Comparison of ENCODE assay signal across 13 mouse cellular contexts in the genomic region with DNA sequence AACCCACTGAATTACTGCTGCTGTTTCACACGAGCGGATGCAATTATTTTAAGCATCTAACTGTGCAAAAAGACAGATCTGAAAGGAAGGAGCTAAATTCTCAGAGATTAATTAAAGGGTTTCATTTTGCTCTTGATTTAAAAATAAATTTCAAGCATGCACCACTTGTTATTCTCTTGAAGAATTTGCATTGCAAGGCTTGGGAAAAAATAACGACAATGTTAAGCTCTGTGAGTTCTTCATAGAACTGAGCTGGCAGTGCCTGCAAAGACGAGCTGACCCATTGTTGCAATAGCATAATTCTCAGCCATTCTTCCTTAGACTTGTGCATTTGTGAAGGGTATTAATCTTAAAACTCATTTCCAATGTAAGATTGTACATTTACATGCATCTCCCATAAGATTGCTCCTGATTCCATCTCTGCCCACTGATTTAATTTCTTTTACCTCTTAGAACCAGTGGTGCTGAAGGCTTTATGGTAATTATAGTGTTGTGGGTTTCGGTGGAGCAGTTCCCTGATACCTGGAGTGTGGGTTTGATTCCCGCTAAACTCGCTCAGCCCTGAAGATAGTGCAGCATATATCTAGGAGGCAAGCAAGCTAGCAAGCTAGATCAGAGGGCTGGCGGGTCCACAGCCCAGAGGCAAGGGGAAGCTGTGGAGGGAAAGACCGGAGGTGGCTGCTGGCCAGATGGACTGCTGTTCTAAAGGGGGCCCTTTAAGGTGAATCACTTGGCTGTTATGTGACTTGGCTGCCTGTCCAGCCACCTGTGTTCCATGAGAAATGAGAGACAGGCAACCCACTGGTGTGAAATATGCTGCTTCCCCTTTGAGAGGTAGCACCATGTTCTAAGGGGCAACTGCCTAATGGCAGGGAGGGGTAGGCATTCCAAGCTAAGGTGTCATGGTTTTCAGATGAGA.
DNase-seq lines count a peak whose midpoint lies in the region; ATAC-seq and TF ChIP-seq lines count a peak whose summit lies in the region.
"Had no signal": no experiment of that assay in that cellular context is flagged by ENCODE, and none has a peak within 500 bp of the region (broad histone marks: within the 10 kb centered on the region; RNA-seq: fewer than 3 reads in every experiment).

No protein-coding gene starts in this region.

- H3K36me3 ChIP-seq in midbrain, embryonic 16.5 days (ENCODE audit: control insufficient read depth, insufficient read depth, low read length): no peaks in the 10 kb centered on the region
- no peaks in the 10 kb centered on the region for H3K36me3 ChIP-seq in midbrain, embryonic 10.5 days
- H3K36me3 ChIP-seq in liver, embryonic 12.5 days: no peaks in the 10 kb centered on the region
- H3K36me3 ChIP-seq in thymus, adult 2 months (ENCODE audit: control insufficient read depth, insufficient read depth, low read length): no peaks in the 10 kb centered on the region
- H3K36me3 ChIP-seq: heart, embryonic 10.5 days; limb, embryonic 10.5 days; liver, embryonic 15.5 days had no signal

- no peak overlapping the region for H3K4me2 ChIP-seq in midbrain, embryonic 16.5 days (ENCODE audit: low read length)
- no peak overlapping the region for H3K4me2 ChIP-seq in liver, embryonic 12.5 days
- H3K4me2 ChIP-seq: liver, embryonic 15.5 days had no signal

- DNase-seq in frontal cortex, postnatal 25 days (ENCODE audit: low spot score in 2 of 2): no peak
- DNase-seq in midbrain, embryonic 10.5 days (ENCODE audit: low spot score): no peak
- no peak for DNase-seq in thymus, adult 2 months
- no peak for DNase-seq in gastrocnemius, postnatal 14 days
- DNase-seq: B cell, adult 2 months; lung, postnatal 36 days had no signal

- no peak overlapping the region for H3K9ac ChIP-seq in midbrain, embryonic 16.5 days (ENCODE audit: low read depth, low read length)
- H3K9ac ChIP-seq in liver, embryonic 12.5 days: no peak overlapping the region
- H3K9ac ChIP-seq: liver, embryonic 15.5 days had no signal

- intact Hi-C loops in gastrocnemius, postnatal 14 days (cut with DNase I; ENCODE audit: low total_unique reads): no loop called here

- WGBS in midbrain, embryonic 16.5 days: 59% methylated on average over 9 of the region's 9 CpGs
- WGBS in midbrain, embryonic 10.5 days: 80% methylated on average over 9 of the region's 9 CpGs
- WGBS in liver, embryonic 12.5 days (ENCODE audit: insufficient replicate concordance): 63% methylated on average over 9 of the region's 9 CpGs
- 86% methylated on average over 9 of the region's 9 CpGs for WGBS in thymus, adult 2 months

- no peaks in the 10 kb centered on the region for H3K9me3 ChIP-seq in midbrain, embryonic 16.5 days (replicated peaks; ENCODE audit: control insufficient read depth, low read length, poor library complexity, severe bottlenecking)
- no peaks in the 10 kb centered on the region for H3K9me3 ChIP-seq in midbrain, embryonic 10.5 days (replicated peaks)
- no peaks in the 10 kb centered on the region for H3K9me3 ChIP-seq in liver, embryonic 12.5 days (replicated peaks)
- H3K9me3 ChIP-seq: heart, embryonic 10.5 days; limb, embryonic 10.5 days; liver, embryonic 15.5 days had no signal

- no peak for TF ChIP-seq CTCF in cortical plate, adult 2 months (IDR thresholded peaks at IDR 0.05; ENCODE audit: extremely low read depth, insufficient read depth, low read length)
- TF ChIP-seq CTCF in thymus, adult 2 months (IDR thresholded peaks at IDR 0.05; ENCODE audit: borderline replicate concordance, control insufficient read depth, extremely low read depth, insufficient read depth, low read length, poor library complexity): no peak

- no peak overlapping the region for H3K4me3 ChIP-seq in midbrain, embryonic 16.5 days (ENCODE audit: low read depth, low read length)
- no peak overlapping the region for H3K4me3 ChIP-seq in midbrain, embryonic 10.5 days
- no peak overlapping the region for H3K4me3 ChIP-seq in cortical plate, adult 2 months (ENCODE audit: insufficient read depth, low read length)
- H3K4me3 ChIP-seq in liver, embryonic 12.5 days: no peak overlapping the region
- H3K4me3 ChIP-seq in thymus, adult 2 months (ENCODE audit: control insufficient read depth, insufficient read depth, low read length): no peak overlapping the region
- H3K4me3 ChIP-seq: heart, embryonic 10.5 days; limb, embryonic 10.5 days; liver, embryonic 15.5 days had no signal

- peak overlapping the region; percentile 40 for H3K27ac ChIP-seq in midbrain, embryonic 16.5 days (ENCODE audit: low read length)
- no peak overlapping the region for H3K27ac ChIP-seq in midbrain, embryonic 10.5 days (replicated peaks)
- H3K27ac ChIP-seq in cortical plate, adult 2 months (ENCODE audit: insufficient read depth, low read length): peak overlapping the region; percentile 51
- no peak overlapping the region for H3K27ac ChIP-seq in liver, embryonic 12.5 days
- H3K27ac ChIP-seq in thymus, adult 2 months (ENCODE audit: control insufficient read depth, insufficient read depth, low read length): no peak overlapping the region
- H3K27ac ChIP-seq: heart, embryonic 10.5 days; limb, embryonic 10.5 days; liver, embryonic 15.5 days had no signal

- TF ChIP-seq POLR2A in cortical plate, adult 2 months (IDR thresholded peaks at IDR 0.05; ENCODE audit: extremely low read depth, insufficient read depth, low read length): no peak
- no peak for TF ChIP-seq POLR2A in thymus, adult 2 months (IDR thresholded peaks at IDR 0.05; ENCODE audit: control insufficient read depth, extremely low read depth, insufficient read depth, low read length, poor library complexity)

- H3K4me1 ChIP-seq in midbrain, embryonic 16.5 days (ENCODE audit: control insufficient read depth, insufficient read depth, low read length): peaks cover 5% of the 10 kb centered on the region
- H3K4me1 ChIP-seq in midbrain, embryonic 10.5 days: no peaks in the 10 kb centered on the region
- peaks cover 9% of the 10 kb centered on the region; the same call in 1 of the 2 replicates for H3K4me1 ChIP-seq in cortical plate, adult 2 months (ENCODE audit: control insufficient read depth, insufficient read depth, low read length)
- H3K4me1 ChIP-seq in liver, embryonic 12.5 days: no peaks in the 10 kb centered on the region
- H3K4me1 ChIP-seq in thymus, adult 2 months (replicated peaks; ENCODE audit: control insufficient read depth, insufficient read depth, low read length): no peaks in the 10 kb centered on the region
- H3K4me1 ChIP-seq: heart, embryonic 10.5 days; limb, embryonic 10.5 days; liver, embryonic 15.5 days had no signal

- H3K27me3 ChIP-seq in midbrain, embryonic 16.5 days (ENCODE audit: control insufficient read depth, insufficient read depth, low read depth, low read length): no peaks in the 10 kb centered on the region
- H3K27me3 ChIP-seq in midbrain, embryonic 10.5 days (ENCODE audit: low read depth, poor library complexity, severe bottlenecking): no peaks in the 10 kb centered on the region
- no peaks in the 10 kb centered on the region for H3K27me3 ChIP-seq in liver, embryonic 12.5 days (replicated peaks)
- no peaks in the 10 kb centered on the region for H3K27me3 ChIP-seq in thymus, adult 2 months (ENCODE audit: control insufficient read depth, insufficient read depth, low read length)
- H3K27me3 ChIP-seq: liver, embryonic 15.5 days had no signal

- peak; percentile 50; the same call in 1 of the 2 replicates for ATAC-seq in frontal cortex, adult (ENCODE audit: low TSS enrichment)
- ATAC-seq in midbrain, embryonic 16.5 days: 0 out of 2 replicates have a peak, but pooled peaks have one; percentile 39
- no peak for ATAC-seq in liver, embryonic 12.5 days

Comparison
In these comparisons a context has a peak if more than half of its experiments do, and no peak if none do; other contexts are left out.
1. H3K27ac ChIP-seq: peak in midbrain, embryonic 16.5 days (single experiment) and cortical plate, adult 2 months (single experiment); none in midbrain, embryonic 10.5 days (single experiment), liver, embryonic 12.5 days (single experiment) and thymus, adult 2 months (single experiment).